Mouse (Mus musculus) cerebellum, adult (tissue): ENCODE measurements around the gene Slc25a47.
A peak's percentile ranks its signal among the peaks of the same experiment; 100 is the strongest.

Source experiments
- ATAC-seq: cut with Nextera tagmentation; 2 replicates; pipeline ENCODE4 v1.9.2; 2017; ENCODE audit warnings: mild to moderate bottlenecking, moderate library complexity, mixed read lengths; ENCODE audit not compliant: insufficient number of reproducible peaks, low FRiP score, low TSS enrichment

Slc25a47 gene

DNA sequence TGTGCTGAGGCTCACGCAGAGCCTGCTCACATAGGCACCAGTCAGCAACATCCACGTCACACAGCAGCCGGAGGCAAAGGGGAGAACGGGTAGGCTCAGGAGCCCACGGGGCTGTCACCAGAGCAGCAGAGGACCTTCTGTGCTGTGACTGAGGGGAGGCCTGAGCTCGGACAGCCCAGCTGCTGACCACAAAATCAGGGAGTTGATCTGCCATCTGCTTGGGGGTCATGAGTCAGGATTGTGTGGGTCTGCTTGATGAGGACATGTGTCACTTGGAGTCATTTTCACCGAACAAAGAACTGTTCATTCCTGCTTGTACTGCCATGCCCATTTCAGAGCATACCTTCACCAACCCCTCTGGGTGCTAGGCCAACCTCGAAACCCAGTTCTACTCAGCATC, 20.3 kb downstream of the Slc25a47 start:
- ATAC-seq: no peak

DNA sequence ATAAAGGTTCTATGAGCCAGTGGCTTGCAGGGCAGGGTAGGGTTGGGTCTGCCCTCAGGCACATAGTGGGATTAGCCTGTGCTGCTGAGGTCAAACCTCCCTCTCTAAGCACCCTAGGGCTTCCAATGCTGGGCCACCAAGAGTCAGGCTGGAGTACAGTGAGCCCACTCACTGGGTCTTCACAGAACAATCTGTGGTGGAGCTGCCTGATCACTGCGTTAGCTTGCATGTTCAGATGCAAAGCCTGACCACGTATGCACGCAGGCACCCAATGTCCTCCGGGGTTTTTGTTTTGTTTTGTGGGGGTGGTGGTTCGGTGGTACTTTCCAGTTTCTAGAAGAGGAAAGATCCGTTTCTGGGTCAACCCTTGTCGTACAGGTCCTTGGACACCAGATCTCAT, 21.3 kb downstream of the Slc25a47 start:
- ATAC-seq: no peak

DNA sequence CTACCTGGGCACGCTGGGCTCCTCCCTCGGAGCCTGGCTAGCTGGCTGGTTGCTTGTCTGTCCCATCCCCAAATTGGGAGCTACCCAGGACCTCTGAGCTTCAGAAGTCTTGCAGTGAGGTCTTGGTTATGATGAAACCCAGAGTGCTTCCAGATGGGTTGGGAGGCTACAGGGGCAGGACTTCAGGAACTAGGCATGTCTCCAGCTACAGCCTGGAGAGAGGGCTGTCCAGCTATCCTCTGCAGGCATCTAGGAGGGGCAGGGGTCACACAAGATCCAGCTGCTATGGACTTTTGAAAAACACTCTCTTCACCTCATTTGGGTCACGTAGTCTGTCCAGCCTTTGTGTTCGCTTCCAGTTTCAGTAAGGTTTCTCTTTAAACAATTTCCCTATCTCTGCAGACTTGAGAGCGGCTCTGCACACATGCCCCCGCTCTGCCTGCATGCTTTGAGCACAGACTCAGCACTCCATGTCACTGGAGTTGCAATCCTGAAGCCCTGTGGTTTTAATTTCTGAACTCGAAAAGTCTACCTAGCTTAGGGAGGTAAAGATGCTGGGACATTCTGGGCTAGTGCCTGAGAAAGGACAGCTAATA, 21.8 kb downstream of the Slc25a47 start:
- no peak for ATAC-seq

DNA sequence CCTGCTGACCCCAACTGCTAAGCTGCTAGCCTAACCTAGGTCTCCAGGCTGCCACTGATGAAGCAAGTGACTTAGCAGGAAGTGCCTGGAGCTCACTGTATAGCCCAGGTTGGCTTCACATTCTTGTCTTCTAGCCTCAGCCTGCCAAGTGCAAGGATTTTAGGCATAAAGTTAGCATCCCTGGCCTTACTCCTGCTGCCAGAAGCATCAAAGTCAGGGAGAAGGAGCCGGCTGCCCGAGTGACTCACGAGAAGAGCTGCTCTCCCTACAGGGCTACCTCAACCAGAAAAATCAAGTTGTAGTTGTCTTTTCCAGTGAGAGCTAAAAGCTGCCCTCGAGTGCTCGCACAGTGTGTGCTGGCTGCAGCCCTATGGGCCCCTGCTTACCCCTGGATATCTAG, 22.6 kb downstream of the Slc25a47 start:
- ATAC-seq: no peak

DNA sequence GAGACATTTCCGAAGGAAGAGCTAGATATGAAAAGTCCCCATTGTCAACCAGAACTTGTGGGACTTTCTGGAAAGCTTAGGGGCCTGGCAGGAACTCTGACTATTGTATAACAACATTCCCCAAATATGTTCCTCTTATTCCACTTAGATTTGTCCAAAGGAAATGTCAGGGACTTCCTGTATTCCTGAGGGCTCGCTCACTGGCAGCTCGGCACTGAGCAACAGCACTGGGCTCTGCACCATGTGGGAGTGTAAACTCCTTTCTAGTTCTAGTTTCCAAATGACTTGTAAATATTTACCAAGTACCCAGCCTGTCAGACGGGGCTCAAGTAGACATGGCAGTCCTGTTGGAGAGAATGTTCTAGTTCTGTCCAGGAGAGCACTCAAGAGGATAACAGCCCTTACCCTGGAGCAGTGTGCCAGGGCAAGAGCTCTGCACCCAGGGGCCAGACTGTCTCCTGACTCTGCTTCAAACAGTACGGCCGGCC, 29.2 kb downstream of the Slc25a47 start:
- ATAC-seq: no peak

DNA sequence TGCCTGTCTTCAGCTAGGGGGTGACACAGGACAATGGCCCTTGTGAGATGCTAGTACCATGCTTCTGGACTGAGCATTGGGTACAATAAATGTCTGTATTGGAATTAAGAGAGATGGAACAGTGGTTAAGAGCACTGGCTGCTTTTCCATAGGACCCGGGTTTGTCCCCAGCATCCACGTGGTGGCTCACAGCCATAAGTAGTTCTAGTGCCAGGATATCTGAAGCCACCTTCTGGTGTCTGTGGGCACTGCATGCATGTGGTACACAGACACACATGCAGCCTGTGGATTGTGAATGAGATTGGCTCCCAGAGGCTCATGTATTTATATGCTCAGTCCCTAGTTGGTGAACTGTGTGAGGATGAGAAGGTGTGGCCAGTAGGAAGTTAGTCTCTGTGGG, 33.7 kb downstream of the Slc25a47 start:
- no peak for ATAC-seq

DNA sequence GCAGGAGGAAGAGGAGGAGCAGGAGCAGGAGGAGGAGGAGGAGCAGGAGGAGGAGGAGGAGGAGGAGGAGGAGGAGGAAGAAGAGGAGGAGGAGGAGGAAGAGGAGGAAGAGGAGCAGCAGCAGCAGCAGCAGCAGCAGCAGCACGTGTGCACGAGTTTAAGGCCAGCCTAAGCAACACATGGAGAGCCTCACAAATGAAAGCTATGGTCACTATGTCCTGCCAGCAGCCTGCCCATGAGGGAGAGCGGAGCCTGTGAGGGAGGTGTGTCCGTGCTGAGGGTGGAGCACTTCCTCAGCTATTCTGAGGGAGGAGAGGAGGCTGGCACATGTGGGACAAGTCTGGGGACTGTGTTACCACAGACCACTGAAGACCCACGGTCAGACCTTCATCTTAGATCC, 37.3 kb downstream of the Slc25a47 start:
- ATAC-seq: no peak

DNA sequence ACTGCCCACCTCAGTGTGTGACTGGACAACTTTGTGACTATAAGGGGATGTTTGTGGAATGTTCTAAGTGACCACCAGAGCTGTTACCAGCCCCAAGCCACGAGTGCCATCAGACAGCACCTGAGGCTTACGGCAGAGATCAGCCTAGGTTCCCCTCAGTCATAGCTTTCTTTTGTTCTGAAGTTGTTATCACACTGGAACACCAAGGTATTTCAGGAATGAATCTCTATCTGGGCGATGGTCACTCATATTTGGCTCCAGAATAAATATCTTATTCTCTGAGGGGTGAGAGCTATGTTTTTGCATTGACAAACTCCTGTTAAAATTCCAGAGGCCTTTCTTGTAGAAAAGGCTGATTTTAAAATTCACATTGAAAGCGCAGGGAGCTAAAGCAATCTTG, 43.3 kb downstream of the Slc25a47 start:
- no peak for ATAC-seq

DNA sequence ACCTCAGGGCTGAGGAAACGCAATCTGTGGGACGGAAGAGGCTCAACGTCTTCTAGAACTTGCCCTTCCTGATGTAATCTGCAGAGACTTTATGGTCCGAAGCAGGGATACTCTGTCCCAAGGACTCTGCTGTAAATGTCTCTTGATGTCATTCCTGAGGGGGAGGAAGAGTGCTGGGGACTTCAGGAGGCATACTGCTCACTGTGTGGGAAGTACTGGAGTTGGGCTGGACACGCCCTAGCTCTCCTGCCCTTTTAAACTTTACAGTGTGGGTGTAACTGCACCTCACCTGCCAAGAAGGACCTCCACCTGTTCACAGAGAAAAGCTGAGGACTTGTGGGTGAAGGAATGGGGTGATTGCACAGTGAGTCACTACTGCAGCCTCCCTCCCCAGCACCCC, 44.8 kb downstream of the Slc25a47 start:
- no peak for ATAC-seq

DNA sequence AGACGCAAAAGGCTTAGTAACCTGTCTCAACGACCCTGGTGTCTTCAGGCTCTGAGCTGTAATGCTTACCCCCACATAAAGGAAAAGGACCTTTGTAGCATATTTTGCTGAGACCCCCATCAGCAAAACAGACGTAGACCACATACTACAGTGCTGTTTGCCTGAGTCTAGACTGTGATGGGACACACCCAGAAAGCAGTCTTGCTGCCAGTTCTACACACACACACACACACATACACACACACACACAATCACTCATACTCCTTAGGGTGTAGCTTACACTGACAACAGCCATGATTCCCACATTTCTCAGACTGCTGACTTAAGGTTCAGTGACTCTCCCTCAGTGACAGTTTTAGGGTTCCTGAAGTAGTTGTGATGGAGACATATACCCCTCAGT, 45.3 kb downstream of the Slc25a47 start:
- no peak for ATAC-seq

DNA sequence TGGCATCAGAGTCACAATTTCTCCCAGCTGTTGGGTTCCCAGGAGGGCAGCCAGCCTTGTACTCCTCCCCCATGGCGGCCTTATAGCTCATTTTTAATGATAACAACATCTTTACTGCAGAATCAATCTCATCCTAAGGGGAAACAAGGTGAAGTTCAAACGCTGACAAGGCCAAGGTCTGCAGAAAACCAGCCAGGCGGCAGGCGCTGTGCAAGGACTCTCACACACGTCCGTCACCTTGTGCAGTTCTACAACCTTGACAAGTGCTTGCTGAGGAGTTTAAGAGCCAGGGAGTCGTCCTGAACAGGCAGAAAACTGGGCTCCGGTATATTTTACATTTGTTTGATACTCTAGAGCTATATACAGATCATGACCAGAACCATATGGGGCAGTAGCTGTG, 46.9 kb downstream of the Slc25a47 start:
- ATAC-seq: no peak

DNA sequence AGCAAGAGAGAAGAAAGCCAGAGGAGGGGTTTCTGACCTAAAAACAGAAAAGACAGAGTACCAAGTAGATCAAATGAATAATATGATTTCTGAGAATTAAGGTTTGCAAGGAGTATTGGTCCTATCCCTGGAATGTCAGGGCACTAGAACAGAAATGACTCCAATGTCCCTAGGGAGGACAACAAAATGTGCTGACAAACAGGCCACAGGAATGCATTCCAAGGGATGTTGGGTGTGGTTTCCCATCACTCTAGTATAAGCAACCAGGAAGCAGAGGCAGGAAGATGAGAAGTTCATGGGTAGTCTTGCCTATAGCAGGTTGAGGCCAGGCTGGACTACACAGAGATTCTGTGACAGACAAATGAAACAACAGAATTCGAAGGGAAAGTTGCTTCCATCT, 50.1 kb downstream of the Slc25a47 start:
- no peak for ATAC-seq

DNA sequence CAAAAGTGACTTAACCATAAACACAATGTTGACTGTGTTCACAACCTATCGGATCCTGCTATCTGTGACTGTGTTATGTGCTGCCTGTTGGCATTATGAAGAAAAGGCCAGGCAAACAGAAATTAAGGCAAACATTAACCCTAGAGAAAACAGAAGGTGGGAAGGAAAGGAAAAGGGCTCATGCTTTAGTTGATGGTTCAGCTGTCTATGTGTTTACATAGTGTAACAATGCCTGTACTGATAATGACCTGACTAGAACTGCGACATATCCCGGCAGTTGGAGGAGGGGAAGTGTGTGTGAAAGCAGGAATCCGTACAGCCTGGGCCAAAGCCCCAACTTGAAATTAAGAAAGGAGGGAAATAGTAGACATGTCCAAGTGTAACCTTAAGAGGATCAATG, 51.2 kb downstream of the Slc25a47 start:
- ATAC-seq: no peak

DNA sequence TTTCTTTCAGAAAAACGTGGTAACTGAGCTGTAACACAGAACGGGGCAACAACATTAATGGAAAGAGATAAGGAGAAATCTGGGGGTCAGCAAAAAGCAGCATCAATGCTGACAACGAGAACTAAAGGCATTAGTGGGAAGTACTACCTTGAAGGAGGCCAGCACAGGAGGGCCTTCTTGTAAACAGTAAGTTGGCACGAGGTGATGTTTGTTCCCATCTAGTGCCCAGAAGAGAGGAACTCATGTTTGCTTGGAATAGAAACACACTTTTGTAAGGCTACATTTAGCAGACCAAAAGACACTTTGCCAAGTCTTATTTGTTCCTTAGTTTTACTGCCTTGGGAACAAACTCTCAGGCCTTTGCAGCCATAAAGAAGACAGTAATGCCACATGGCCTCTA, 52.8 kb downstream of the Slc25a47 start:
- ATAC-seq: no peak

DNA sequence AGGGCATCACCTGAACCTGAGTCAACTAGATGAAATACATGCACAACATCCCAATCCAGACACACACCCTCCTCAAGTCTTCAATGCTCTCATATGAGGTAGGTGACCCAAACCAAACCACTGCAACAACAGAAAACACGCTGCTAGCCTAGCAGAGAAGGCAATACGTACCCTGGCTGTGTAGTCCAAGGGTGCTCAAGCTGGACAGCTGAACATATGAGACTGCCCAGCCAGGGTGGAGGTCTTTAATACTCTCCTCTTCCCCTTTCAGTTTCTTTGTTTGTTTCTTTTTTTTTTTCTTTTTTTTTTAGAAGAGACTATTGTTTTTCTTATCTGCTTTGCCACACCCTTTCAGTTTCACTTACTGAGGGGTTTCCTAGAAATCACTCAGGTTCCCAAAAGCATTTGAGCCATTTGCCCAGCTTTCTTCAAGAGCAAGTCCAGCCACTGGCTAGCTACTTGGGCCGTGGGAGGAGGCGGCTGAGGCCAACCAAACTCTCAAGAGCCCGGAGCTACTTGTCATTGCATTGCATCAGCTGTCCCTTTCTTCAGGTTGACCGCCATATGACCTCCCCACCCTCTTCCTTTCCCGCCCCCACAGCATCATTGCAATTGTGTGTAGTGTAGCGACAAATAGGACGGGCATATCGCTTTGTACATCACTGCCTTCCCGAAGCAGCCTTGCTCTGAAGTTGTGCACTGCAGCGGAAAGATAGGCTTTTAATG, 57.3 kb downstream of the Slc25a47 start, which contains the start of gene Wdr25:
TSS of gene Wdr25 (plus strand) at position 643 of the 726 bp plus-strand sequence.
- no peak for ATAC-seq

DNA sequence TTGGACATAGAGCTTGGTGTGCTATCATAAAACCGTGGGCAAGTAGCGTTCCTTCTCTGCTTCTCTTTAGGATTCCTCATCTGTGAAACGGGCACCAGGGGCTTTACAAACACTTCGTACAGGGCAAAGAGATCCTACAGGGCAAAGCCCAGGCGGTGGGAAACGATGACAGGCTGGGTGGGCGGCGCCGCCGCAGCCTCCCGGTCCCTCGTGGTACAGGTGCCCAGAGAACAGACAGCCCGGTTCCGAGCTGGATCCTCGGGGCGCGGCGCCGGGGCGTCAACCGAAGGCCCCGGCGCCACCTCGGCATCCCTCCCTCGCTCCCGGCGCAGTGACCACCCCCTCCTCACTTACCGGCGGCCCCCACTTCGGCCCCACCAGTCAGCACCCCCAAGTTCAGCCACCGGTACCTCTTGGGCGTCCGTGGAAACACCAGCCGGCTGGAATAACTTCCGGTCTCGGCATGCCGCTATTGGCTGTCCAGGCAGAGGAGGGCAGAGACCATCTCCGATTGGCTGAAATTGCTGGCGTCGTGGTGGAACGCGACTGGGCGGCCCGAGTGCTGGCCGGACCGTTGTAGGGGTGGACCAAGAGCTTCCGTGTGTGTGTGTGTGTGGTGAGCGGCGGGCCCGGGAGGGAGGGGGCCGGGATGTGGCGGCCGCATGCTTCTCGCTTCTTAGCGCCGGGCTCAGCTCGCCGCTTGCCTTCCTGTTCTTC, 58.0 kb downstream of the Slc25a47 start, which contains the start of gene Wars:
TSS of gene Wars (minus strand) at position 460 of the 717 bp plus-strand sequence.
- peak; percentile 99 for ATAC-seq

DNA sequence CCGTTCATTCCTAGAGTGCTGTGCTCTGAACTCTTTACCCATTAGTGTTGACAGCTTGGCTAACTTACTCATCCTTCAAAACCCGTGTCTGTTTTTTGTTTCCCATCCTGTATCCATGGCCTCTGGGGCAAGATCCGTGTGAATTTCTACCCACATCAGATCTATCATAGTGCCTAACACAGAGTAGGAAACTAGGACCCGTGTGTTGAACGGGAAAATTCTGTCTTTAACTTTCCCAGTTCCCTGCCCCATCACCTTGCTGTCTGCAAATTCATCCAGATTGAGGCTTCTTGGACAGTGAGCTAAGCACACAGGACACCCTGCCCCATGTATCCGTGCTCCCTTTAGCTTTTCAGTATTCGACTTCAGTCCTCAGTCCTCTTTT, 58.6 kb downstream of the Slc25a47 start:
- ATAC-seq: no peak

DNA sequence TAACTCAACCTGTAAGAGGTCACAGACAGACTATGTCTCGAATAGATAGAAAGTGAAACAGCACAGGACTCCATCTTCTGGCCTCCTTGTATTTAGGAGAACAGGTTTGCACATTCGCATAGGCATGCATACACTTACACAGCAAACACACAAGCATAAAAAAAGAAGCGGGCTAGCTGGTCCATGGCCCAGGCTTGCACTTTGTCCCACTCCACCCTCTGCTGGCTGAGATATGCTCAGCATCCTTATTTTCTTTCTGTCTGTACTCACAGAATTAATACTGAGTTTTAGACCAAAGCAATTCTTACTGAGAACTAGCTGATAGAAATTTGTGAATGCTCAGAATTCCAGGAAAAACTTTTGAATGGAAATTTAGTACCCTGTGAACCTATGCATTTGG, 60.2 kb downstream of the Slc25a47 start:
- no peak for ATAC-seq

DNA sequence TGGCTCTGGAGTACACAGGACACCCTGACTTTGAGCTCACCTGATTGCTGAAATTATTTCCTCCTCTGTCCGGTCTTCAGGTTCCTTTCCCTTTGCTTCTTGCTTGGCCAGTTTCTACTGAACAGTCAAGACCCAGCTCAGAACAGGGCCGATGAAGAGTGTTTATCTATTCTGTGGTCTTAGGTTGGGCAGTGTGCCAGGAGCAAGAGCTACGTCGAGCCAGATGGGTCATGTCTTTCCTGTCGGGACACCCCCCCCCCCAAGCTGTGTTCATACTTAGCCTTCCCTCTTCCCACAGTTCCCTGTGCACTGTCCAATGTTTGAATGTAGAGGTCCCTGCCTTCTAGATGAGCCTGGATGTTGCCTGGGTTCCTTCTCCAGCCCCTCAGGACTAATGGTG, 65.5 kb downstream of the Slc25a47 start:
- ATAC-seq: no peak

DNA sequence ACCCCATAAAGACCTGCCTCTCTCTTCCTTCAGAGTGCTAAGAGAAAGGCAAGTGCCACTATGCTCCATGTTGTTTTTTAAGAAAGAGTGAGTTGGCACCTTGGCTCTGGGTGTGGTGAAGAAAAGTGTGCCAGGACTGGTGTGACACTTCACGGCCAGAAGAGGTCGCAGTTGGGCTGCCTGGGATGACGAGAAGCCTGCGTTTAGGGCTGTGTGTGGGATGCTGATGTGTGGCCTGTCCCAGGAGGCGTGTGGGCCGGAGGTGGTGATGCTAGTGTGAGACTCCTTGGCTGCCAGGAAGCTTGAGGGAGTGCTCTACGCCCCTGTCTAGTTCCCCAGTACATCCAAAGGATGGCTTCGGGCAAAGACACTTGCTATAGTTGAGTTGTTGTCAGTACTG, 67.1 kb downstream of the Slc25a47 start:
- ATAC-seq: no peak

DNA sequence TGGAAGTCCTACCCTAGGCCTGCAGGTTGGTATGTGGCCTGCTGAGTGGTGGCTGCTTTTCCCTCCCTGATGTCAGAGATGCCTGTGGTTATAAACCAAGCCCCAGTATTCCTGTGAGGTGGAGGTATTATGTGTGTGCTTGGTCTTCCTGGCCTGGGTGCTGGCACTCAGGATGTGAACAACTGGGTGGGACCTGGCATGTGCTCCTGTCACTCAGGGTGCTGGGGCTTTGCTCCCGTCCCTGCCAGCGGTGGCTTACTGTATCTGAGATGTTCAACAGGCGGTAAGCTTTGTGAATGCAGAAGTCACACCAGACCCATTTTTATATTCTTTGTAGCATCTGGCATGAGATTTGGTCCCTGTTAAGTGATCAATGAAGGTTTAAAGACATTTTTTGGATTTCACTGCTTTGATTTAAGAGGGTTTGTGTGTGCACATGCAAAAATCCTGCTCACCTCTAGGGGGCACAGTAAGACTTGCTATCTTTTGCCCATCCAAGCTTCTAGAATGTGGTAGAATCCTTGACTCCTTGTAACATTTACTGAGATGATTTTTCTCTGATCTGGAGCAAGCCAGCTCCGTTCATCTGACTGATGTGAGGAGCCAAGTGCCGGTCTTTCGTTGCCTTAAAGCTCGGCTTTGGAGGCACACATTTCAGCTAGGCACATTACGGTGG, 67.9 kb downstream of the Slc25a47 start:
- no peak for ATAC-seq
